Mouse (Mus musculus) bone marrow, adult 2 months (tissue): ENCODE measurements around the gene Manf.

ENCODE experiments used
- CTCF ChIP-seq: fragments of 200-500 bp; IDR thresholded peaks from 2 replicates; pipeline ENCODE4 v1.5.1; 2011; ENCODE audit warnings: low read length, control low read depth; ENCODE audit not compliant: control insufficient read depth, insufficient read depth
- POLR2A ChIP-seq: fragments of 200-500 bp; IDR thresholded peaks from 2 replicates; pipeline ENCODE4 v1.6.1; 2011; ENCODE audit warnings: low read depth, mild to moderate bottlenecking, control low read depth, low read length, borderline replicate concordance; ENCODE audit not compliant: control insufficient read depth

GRCm38 (mm10) chr9:106908715-106909114 is 16.9 kb upstream of the Manf start:
- TF ChIP-seq CTCF (no peak), POLR2A (no peak)
